Mouse (Mus musculus) midbrain, embryonic 10.5 days (tissue): ENCODE results near the gene Alg12. TPM values are rescaled to one million over a fixed set of nuclear protein-coding genes. Genes with fewer than 3 reads are reported as not detected.
A peak's percentile ranks its signal among the peaks of the same experiment; 100 is the strongest.

Source experiments
- DNase-seq: peaks from one replicate; pipeline ENCODE4 v3.0.0-alpha.2; 2017; ENCODE audit warnings: low spot score
- H3K27ac ChIP-seq: fragments of 300-500 bp; sonication (generic); replicated peaks from 2 replicates; pipeline ENCODE4 v1.5.1; 2016; ENCODE audit warnings: mild to moderate bottlenecking
- H3K27me3 ChIP-seq: fragments of 300-500 bp; sonication (generic); 2 replicates; pipeline ENCODE4 v1.6.1; 2016; ENCODE audit warnings: low read depth, mild to moderate bottlenecking; ENCODE audit not compliant: poor library complexity, severe bottlenecking
- H3K36me3 ChIP-seq: fragments of 300-500 bp; sonication (generic); 2 replicates; pipeline ENCODE4 v1.6.1; 2016; ENCODE audit warnings: mild to moderate bottlenecking, moderate library complexity
- H3K4me1 ChIP-seq: fragments of 300-500 bp; sonication (generic); 2 replicates; pipeline ENCODE4 v1.6.1; 2016
- H3K4me3 ChIP-seq: fragments of 300-500 bp; sonication (generic); 2 replicates; pipeline ENCODE4 v1.5.1; 2016; ENCODE audit warnings: mild to moderate bottlenecking, moderate library complexity
- H3K9me3 ChIP-seq: fragments of 300-500 bp; sonication (generic); replicated peaks from 2 replicates; pipeline ENCODE4 v1.6.1; 2016; ENCODE audit warnings: mild to moderate bottlenecking
- WGBS: fragments of 180-500 bp; shearing (Covaris S2); methylation state at CpG from one replicate; pipeline ENCODE4 v1.1.7; 2016; 5-methylcytosine and 5-hydroxymethylcytosine counted together
- polyA plus RNA-seq: library from polyadenylated mRNA; unstranded; fragments of >200 nt; fragmentation: Nextera tagmentation; extraction: Ambion mirVana; gene quantifications from 2 replicates; pipeline ENCODE4 v1.2.1, GENCODE M21; 2016

The Alg12 gene
- polyA plus RNA-seq, 1 experiment from 2014 or later, result 11.7 TPM

DNA sequence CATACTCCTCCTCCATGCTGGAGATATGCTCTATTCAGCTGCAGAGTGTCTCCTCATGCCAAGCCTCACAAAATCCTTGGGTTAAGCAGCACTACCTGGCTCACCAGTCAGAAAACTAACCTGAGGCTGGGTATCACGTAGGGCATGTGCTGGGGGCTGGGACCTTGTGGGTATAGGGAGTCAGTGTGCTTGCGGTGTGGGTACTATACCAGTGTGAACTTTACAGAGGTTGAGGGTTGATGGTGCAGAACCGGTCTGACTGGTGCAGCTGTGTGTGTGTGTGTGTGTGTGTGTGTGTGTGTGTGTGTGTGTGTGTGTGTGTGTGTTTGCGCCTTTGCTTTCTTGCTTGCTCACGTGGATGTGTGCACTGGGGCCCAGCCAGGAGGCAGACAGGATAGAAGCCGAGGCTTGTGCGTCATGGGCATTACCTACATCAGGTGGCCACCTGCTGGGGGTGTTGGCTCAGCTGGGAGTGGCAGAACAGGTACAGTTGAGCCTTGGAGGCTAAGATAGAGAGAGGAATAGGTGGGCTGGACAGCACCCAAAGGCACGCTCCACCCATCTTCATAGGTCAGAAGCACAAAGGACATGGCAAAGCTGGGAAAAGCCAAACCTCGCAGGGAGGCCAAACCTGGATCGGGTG is 32.5 kb upstream of the Alg12 start:
- H3K27ac ChIP-seq, result no peak overlapping the region
- no peak overlapping the region for H3K4me3 ChIP-seq
- peaks cover 30% of the 10 kb centered on the region for H3K4me1 ChIP-seq
- H3K27me3 ChIP-seq, result no peaks in the 10 kb centered on the region
- 83% methylated on average over 10 of the region's 10 CpGs for WGBS
- no peaks in the 10 kb centered on the region for H3K9me3 ChIP-seq
- no peaks in the 10 kb centered on the region for H3K36me3 ChIP-seq
- DNase-seq, result no peak

DNA sequence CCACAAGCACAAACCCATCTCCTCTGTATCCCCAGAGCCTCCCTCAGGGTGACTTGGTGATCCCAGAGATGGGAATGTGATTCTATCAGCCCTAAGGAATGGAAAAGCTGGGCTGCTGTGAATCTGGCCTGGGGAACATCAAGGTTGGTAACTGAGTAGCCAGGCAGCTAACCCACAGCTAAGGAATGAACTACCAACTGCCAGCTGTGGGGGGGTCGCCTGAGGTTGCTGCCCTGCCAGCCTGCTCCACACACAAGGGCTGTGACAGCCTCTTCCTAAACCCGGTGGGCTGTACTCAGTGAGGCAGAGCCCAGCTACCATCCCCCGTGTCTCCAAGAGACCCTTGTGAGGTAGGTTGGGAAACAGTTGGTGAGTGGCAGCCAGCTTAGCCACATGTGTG is 32.0 kb upstream of the Alg12 start:
- DNase-seq, result no peak
- H3K27me3 ChIP-seq, result no peaks in the 10 kb centered on the region
- H3K4me3 ChIP-seq, result no peak overlapping the region
- H3K27ac ChIP-seq, result peak overlapping the region; percentile 33; the same call in 1 of the 2 replicates
- no peaks in the 10 kb centered on the region for H3K9me3 ChIP-seq
- H3K36me3 ChIP-seq, result no peaks in the 10 kb centered on the region
- WGBS, result 63% methylated on average over 3 of the region's 3 CpGs
- H3K4me1 ChIP-seq, result peaks cover 30% of the 10 kb centered on the region

DNA sequence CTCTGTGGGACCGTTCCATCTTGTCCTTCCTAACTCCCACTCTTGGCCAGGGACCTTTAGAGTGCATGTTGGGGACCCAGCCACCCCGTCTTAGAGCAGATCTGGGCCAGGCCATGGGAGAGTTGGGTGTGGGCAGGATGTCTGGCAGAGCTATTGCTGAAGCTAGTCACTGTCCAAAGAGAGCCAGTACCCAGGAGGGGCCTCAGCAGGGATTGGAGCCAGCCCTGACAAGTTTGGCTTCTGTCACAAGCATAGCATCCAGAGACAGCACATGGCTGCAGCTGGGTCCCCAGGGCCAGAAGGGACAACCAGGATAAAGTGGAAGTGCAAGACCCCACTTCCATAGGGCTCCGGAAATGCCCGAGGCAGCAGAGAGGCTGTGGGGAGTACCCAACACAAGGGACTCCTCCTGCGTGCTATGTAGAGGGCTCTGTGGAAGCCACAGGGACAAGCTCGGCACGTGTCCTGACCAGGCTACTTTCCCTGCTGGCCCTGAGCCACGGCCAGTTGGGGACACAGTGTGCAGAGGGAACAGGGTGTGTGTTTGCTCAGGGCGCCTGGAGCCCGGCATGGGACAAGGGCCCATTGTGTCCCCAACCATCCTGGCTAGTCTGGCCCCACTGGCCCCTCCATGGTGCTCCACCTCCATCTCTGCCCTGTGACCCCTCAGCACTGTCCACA is 31.2 kb upstream of the Alg12 start:
- Histone ChIP-seq H3K4me3 (no peak overlapping the region), H3K4me1 (peaks cover 24% of the 10 kb centered on the region), H3K27me3 (no peaks in the 10 kb centered on the region), H3K9me3 (no peaks in the 10 kb centered on the region), H3K36me3 (no peaks in the 10 kb centered on the region), H3K27ac (no peak overlapping the region)
- no peak for DNase-seq
- WGBS, result 76% methylated on average over 10 of the region's 10 CpGs

DNA sequence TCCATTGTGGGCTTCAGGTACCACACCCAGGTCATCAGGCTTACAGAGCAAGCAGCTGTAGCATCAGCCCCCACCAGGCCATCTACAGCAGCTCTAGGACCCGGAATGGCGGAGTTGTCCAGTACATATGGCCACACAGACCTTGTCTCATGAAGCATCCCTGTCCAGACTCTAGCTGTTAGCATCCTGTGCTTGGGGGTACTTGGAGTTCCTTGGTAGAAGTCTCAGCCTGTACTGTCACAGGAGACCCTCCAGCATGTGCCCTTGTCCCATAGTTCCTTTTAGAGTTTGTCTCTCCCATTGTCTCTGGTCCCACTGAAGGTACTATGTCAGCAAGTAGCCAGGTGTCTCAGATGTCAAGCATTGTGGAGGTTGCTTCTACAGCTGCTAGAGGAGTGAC is 30.5 kb upstream of the Alg12 start:
- peaks cover 17% of the 10 kb centered on the region for H3K4me1 ChIP-seq
- no peak for DNase-seq
- no peak overlapping the region for H3K27ac ChIP-seq
- no peak overlapping the region for H3K4me3 ChIP-seq
- 96% methylated on average over 2 of the region's 2 CpGs for WGBS
- H3K36me3 ChIP-seq, result no peaks in the 10 kb centered on the region
- no peaks in the 10 kb centered on the region for H3K9me3 ChIP-seq
- H3K27me3 ChIP-seq, result no peaks in the 10 kb centered on the region

DNA sequence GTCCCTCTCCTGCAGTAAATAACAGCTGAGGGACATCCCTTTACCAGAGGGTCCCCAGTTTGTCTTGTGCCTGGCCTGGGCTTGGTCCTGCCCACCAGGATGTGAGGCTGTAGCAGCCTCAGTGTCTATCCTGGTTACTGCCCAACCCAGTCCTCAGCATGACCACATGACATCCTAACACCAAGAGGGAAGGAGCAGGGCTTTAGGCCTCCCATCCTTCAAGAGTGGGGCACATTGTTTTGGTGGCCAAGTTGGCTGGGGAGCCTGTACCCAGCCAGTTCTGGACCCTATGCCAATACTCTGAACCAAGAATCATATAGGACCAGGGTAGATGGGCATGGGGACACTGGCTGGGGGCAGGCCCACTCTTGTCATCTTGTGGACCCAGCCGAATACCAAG is 29.5 kb upstream of the Alg12 start:
- Histone ChIP-seq H3K36me3 (no peaks in the 10 kb centered on the region), H3K9me3 (no peaks in the 10 kb centered on the region), H3K4me1 (peaks cover 11% of the 10 kb centered on the region), H3K27me3 (no peaks in the 10 kb centered on the region), H3K27ac (no peak overlapping the region), H3K4me3 (no peak overlapping the region)
- 96% methylated on average over 1 of the region's 1 CpGs for WGBS
- DNase-seq, result no peak

DNA sequence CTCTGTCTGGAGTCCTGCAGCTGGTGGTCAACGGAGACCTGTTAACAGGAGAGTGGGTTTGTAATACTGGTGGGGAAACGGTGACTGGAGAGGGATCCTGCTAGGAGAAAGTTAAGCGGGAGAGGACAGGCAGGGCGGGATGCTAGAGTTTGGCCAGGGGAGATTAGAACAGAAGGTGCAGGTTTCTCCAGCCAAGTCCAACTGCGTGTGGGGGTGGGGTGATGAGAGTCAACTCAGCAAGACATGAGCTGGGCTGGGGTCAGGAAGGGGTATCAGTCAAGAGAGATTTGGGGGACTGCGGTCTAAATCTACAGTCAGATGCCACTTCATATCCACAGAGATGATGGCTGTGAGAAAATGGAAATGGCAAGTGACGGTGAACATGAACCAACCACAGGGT is 25.8 kb upstream of the Alg12 start:
- H3K4me1 ChIP-seq, result peaks cover 7% of the 10 kb centered on the region
- H3K27ac ChIP-seq, result no peak overlapping the region
- DNase-seq, result no peak
- no peak overlapping the region for H3K4me3 ChIP-seq
- H3K27me3 ChIP-seq, result no peaks in the 10 kb centered on the region
- H3K9me3 ChIP-seq, result no peaks in the 10 kb centered on the region
- H3K36me3 ChIP-seq, result no peaks in the 10 kb centered on the region
- 90% methylated on average over 7 of the region's 7 CpGs for WGBS

DNA sequence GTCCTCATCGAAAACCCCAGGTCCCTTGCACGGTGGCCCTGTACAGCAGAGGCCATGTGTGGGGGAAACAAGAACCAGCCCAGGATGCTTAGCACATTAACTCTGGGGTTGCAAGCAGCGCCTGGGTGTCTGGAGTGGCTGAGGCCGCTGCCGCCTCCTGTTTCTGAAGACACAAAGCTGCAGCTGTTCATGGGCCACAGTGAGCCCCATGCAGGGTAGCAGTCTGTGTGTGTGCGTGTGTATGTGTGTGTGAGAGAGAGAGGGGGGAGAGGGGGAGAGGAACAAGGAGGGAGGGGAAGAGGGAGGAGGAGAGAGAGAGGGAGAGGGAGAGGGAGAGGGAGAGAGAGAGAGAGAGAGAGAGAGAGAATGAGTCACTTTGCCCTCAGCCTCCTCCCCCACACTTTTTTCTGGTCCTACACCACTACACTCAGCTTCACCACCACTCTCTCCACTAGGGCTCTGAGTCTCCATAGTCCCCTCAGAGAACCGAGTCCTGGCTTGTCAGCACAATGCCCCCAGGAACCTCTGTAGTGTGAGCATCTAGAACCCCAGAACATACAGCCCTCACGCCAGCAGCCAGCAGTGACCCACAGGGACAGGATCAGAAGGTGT is 24.5 kb upstream of the Alg12 start:
- no peak overlapping the region for H3K27ac ChIP-seq
- WGBS, result 64% methylated on average over 8 of the region's 8 CpGs
- H3K9me3 ChIP-seq, result no peaks in the 10 kb centered on the region
- no peak for DNase-seq
- H3K36me3 ChIP-seq, result no peaks in the 10 kb centered on the region
- H3K4me3 ChIP-seq, result no peak overlapping the region
- peaks cover 9% of the 10 kb centered on the region; the same call in 1 of the 2 replicates for H3K27me3 ChIP-seq
- peaks cover 15% of the 10 kb centered on the region for H3K4me1 ChIP-seq

DNA sequence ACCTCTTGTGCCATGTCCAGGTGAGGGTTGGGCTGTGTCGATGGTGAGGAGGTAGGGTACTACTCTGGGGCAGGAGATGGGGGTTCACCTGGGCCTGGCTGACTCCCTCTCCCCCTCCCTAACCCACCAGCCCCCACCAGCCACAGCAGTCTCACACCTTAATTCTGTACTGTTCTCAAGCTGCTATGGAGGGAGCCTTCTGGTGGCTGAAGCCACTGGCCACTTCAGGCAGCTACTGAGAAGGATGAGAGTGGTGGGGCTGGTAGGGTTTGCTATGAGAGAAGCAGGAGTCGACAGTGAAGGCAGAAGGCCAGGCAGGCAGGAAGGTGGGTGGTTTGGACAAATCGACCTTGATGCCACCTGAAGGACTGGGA is 23.2 kb upstream of the Alg12 start:
- 81% methylated on average over 3 of the region's 3 CpGs for WGBS
- DNase-seq, result no peak
- Histone ChIP-seq H3K9me3 (no peaks in the 10 kb centered on the region), H3K4me1 (peaks cover 25% of the 10 kb centered on the region), H3K4me3 (no peak overlapping the region), H3K36me3 (no peaks in the 10 kb centered on the region), H3K27ac (no peak overlapping the region), H3K27me3 (peaks cover 10% of the 10 kb centered on the region; the same call in 1 of the 2 replicates)

DNA sequence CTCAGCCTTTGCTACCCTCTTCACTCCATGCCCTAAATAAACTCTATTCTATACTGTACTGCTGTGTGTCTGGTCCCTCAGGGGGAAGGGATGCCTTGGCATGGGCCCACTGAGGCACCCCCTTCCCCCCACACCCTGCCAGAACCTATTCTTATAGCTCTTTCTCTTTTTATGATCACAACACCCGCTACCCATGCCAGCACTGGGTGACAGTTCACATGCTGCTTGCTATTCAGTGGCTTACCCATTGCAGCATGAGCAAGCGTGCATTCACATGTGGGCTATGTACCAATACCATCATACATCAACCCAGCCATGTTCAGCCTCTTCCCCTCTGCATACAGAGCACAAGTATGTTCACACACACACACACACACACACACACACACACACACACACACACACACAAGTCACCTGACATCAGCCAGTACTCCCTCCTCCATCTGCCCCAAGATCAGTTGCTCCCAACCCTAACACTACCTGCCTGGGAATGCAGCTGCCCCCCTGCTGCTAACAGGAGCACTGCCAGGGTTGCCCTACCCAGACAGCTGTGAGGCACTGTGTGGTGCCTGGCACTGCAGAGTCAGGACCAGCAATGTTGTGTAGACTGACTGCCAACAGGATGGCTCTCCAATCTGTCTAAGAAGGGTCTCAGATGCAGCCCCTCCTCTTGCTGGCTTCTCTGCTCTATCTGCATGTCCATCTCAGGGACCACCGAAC is 22.6 kb upstream of the Alg12 start:
- Histone ChIP-seq H3K27me3 (peaks cover 11% of the 10 kb centered on the region; the same call in 1 of the 2 replicates), H3K36me3 (no peaks in the 10 kb centered on the region), H3K4me1 (peaks cover 30% of the 10 kb centered on the region), H3K27ac (no peak overlapping the region), H3K4me3 (no peak overlapping the region), H3K9me3 (no peaks in the 10 kb centered on the region)
- 85% methylated on average over 3 of the region's 3 CpGs for WGBS
- no peak for DNase-seq

DNA sequence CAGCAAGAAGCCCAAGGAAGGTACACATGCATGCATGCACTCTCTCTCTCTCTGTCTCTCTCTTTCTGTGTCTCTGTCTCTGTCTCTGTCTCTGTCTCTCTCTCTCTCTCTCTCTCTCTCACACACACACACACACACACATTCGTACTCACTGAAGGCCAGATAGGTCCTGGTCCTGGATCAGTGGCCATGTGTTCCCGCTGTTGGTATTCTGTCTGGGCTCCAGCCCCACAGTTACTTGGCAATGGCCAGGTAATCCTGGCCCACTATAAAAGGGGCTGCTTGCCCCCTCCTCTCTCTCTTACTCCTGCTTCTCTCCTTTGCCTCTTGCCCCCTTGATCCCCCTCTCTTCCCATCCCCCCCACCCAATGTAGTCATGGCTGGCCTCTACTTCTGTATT is 22.0 kb upstream of the Alg12 start:
- DNase-seq, result no peak
- Histone ChIP-seq H3K4me3 (no peak overlapping the region), H3K27ac (no peak overlapping the region), H3K36me3 (no peaks in the 10 kb centered on the region), H3K27me3 (peaks cover 14% of the 10 kb centered on the region; the same call in 1 of the 2 replicates), H3K9me3 (no peaks in the 10 kb centered on the region), H3K4me1 (peaks cover 33% of the 10 kb centered on the region)
- 83% methylated on average over 2 of the region's 2 CpGs for WGBS

DNA sequence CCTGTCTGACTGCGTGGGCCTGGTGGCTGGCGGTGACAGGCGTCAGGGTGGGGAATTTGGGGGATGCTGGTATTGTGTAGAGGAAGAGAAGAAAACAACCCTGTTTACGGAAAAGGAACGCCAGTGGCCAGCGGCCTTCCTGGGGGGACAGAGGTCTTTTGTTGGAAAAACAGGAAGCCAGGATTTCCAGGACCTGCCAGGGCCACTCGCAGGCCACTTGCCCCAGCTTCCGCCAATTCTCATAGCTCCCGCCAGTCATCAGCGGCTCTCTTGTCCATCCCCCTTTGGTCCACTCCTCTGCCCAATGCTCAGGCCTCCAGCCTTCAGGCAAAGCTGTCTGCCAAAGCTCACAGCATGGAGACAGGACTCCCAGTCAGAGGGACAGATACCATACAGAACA is 21.0 kb upstream of the Alg12 start:
- H3K4me3 ChIP-seq, result no peak overlapping the region
- H3K4me1 ChIP-seq, result peaks cover 33% of the 10 kb centered on the region
- 67% methylated on average over 10 of the region's 10 CpGs for WGBS
- H3K27me3 ChIP-seq, result peaks cover 14% of the 10 kb centered on the region
- H3K9me3 ChIP-seq, result no peaks in the 10 kb centered on the region
- no peak overlapping the region for H3K27ac ChIP-seq
- H3K36me3 ChIP-seq, result no peaks in the 10 kb centered on the region
- DNase-seq, result peak; percentile 20

DNA sequence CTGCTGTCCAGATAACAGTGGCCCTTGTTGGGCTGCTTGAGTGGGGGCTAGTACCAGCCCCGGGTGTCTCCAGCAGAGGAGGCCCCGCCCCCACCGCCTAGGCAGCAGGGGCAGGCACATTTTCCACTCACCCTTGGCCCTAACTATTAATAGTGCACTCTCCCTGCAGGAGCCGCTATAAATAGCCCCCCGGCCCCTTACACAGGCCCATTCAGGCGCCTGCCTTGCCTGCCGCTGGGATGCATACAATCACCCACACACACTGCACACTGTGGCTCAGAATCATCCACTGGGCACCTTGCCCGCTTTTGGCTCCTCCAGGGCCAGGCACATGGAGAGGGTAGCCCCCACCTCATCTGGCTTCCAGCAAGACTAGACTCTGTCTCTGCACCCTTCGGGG is 20.2 kb upstream of the Alg12 start:
- DNase-seq, result no peak
- Histone ChIP-seq H3K27ac (no peak overlapping the region; the same call in 1 of the 2 replicates), H3K4me1 (peaks cover 33% of the 10 kb centered on the region), H3K27me3 (peaks cover 14% of the 10 kb centered on the region), H3K9me3 (no peaks in the 10 kb centered on the region), H3K4me3 (0 out of 2 replicates have a peak overlapping the region, but pooled peaks have one; percentile 3), H3K36me3 (no peaks in the 10 kb centered on the region)
- 46% methylated on average over 9 of the region's 9 CpGs for WGBS
